Mouse (Mus musculus): Measurements from ENCODE around the gene Larp6. TPM values are rescaled to one million over a fixed set of nuclear protein-coding genes. Genes with fewer than 3 reads are reported as not detected.
A peak's percentile ranks its signal among the peaks of the same experiment; 100 is the strongest.

Gene Larp6
- 3.3 and 4.7 TPM in 2 replicates for polyA plus RNA-seq (2014; fragmentation: Nextera tagmentation; extraction: Ambion mirVana)

- ATAC-seq (ENCODE audit: low read depth) (peak; percentile 63), DNase-seq (ENCODE audit: low spot score) (peak; percentile 38)
- no peaks in the 10 kb centered on the region for H3K9me3 ChIP-seq (ENCODE audit: control insufficient read depth, low read length)
- peak within 1 kb of the TSS; percentile 73 for H3K9ac ChIP-seq (ENCODE audit: low read depth, low read length)
- H3K27me3 ChIP-seq (replicated peaks; ENCODE audit: control insufficient read depth, insufficient read depth, low read length) = no peaks in the 10 kb centered on the region
- peak within 1 kb of the TSS; percentile 82 for H3K4me2 ChIP-seq (ENCODE audit: low read depth, low read length)
- H3K27ac ChIP-seq (replicated peaks; ENCODE audit: low read depth, low read length) = no peak within 1 kb of the TSS
- under 1% methylated on average over 29 of the region's 66 CpGs for WGBS
- H3K4me3 ChIP-seq (ENCODE audit: low read depth, low read length) = peak within 1 kb of the TSS; percentile 73
- no peaks in the 10 kb centered on the region for H3K36me3 ChIP-seq (ENCODE audit: control insufficient read depth, insufficient read depth, low read length)
- no peaks in the 10 kb centered on the region; the same call in 1 of the 2 replicates for H3K4me1 ChIP-seq (ENCODE audit: control insufficient read depth, insufficient read depth, low read length)
These were observed at the start of gene Larp6 for GRCm38 (mm10) chr9:60712771-60713541. TSS of gene Larp6 (plus strand) at chr9:60712989.

GRCm38 (mm10) chr9:60664385-60664784 lies 48.4 kb upstream of the Larp6 start:
- no peak for ATAC-seq (ENCODE audit: low read depth)
- Histone ChIP-seq H3K4me1 (ENCODE audit: control insufficient read depth, insufficient read depth, low read length) (no peaks in the 10 kb centered on the region), H3K27me3 (replicated peaks; ENCODE audit: control insufficient read depth, insufficient read depth, low read length) (no peaks in the 10 kb centered on the region), H3K36me3 (ENCODE audit: control insufficient read depth, insufficient read depth, low read length) (peaks cover 19% of the 10 kb centered on the region), H3K9me3 (ENCODE audit: control insufficient read depth, low read length) (no peaks in the 10 kb centered on the region), H3K9ac (ENCODE audit: low read depth, low read length) (no peak overlapping the region), H3K27ac (replicated peaks; ENCODE audit: low read depth, low read length) (no peak overlapping the region), H3K4me3 (ENCODE audit: low read depth, low read length) (no peak overlapping the region), H3K4me2 (ENCODE audit: low read depth, low read length) (no peak overlapping the region)
- 93% methylated on average over 12 of the region's 12 CpGs for WGBS
- DNase-seq (ENCODE audit: low spot score) = no peak

- H3K27ac ChIP-seq (replicated peaks; ENCODE audit: low read depth, low read length) = no peak overlapping the region
- 82% methylated on average over 5 of the region's 5 CpGs for WGBS
- no peaks in the 10 kb centered on the region for H3K4me1 ChIP-seq (ENCODE audit: control insufficient read depth, insufficient read depth, low read length)
- no peaks in the 10 kb centered on the region for H3K27me3 ChIP-seq (replicated peaks; ENCODE audit: control insufficient read depth, insufficient read depth, low read length)
- H3K36me3 ChIP-seq (ENCODE audit: control insufficient read depth, insufficient read depth, low read length) = peaks cover 19% of the 10 kb centered on the region
- ATAC-seq (ENCODE audit: low read depth) = no peak
- no peak for DNase-seq (ENCODE audit: low spot score)
- H3K4me3 ChIP-seq (ENCODE audit: low read depth, low read length) = no peak overlapping the region
- no peak overlapping the region for H3K9ac ChIP-seq (ENCODE audit: low read depth, low read length)
- H3K4me2 ChIP-seq (ENCODE audit: low read depth, low read length) = no peak overlapping the region
- no peaks in the 10 kb centered on the region for H3K9me3 ChIP-seq (ENCODE audit: control insufficient read depth, low read length)
These were observed 47.9 kb upstream of the Larp6 start for GRCm38 (mm10) chr9:60664866-60665265.

GRCm38 (mm10) chr9:60665535-60665934 lies 47.3 kb upstream of the Larp6 start:
- Histone ChIP-seq H3K4me2 (ENCODE audit: low read depth, low read length) (no peak overlapping the region), H3K9me3 (ENCODE audit: control insufficient read depth, low read length) (no peaks in the 10 kb centered on the region), H3K4me3 (ENCODE audit: low read depth, low read length) (no peak overlapping the region), H3K9ac (ENCODE audit: low read depth, low read length) (no peak overlapping the region), H3K36me3 (ENCODE audit: control insufficient read depth, insufficient read depth, low read length) (peaks cover 23% of the 10 kb centered on the region), H3K4me1 (ENCODE audit: control insufficient read depth, insufficient read depth, low read length) (no peaks in the 10 kb centered on the region), H3K27ac (replicated peaks; ENCODE audit: low read depth, low read length) (no peak overlapping the region), H3K27me3 (replicated peaks; ENCODE audit: control insufficient read depth, insufficient read depth, low read length) (no peaks in the 10 kb centered on the region)
- ATAC-seq (ENCODE audit: low read depth) = no peak
- DNase-seq (ENCODE audit: low spot score) = no peak
- 96% methylated on average over 3 of the region's 3 CpGs for WGBS

- peaks cover 30% of the 10 kb centered on the region for H3K36me3 ChIP-seq (ENCODE audit: control insufficient read depth, insufficient read depth, low read length)
- no peak overlapping the region for H3K4me2 ChIP-seq (ENCODE audit: low read depth, low read length)
- H3K9me3 ChIP-seq (ENCODE audit: control insufficient read depth, low read length) = no peaks in the 10 kb centered on the region
- H3K9ac ChIP-seq (ENCODE audit: low read depth, low read length) = no peak overlapping the region
- no peak overlapping the region for H3K27ac ChIP-seq (replicated peaks; ENCODE audit: low read depth, low read length)
- DNase-seq (ENCODE audit: low spot score) (no peak), ATAC-seq (ENCODE audit: low read depth) (no peak)
- WGBS = 88% methylated on average over 6 of the region's 6 CpGs
- no peaks in the 10 kb centered on the region for H3K4me1 ChIP-seq (ENCODE audit: control insufficient read depth, insufficient read depth, low read length)
- H3K4me3 ChIP-seq (ENCODE audit: low read depth, low read length) = no peak overlapping the region
- no peaks in the 10 kb centered on the region for H3K27me3 ChIP-seq (replicated peaks; ENCODE audit: control insufficient read depth, insufficient read depth, low read length)
These were observed 43.9 kb upstream of the Larp6 start for GRCm38 (mm10) chr9:60668886-60669285.

- ATAC-seq (ENCODE audit: low read depth) (no peak), DNase-seq (ENCODE audit: low spot score) (no peak)
- no peaks in the 10 kb centered on the region for H3K4me1 ChIP-seq (ENCODE audit: control insufficient read depth, insufficient read depth, low read length)
- H3K4me3 ChIP-seq (ENCODE audit: low read depth, low read length) = no peak overlapping the region
- peaks cover 26% of the 10 kb centered on the region; the same call in 1 of the 2 replicates for H3K36me3 ChIP-seq (ENCODE audit: control insufficient read depth, insufficient read depth, low read length)
- H3K27me3 ChIP-seq (replicated peaks; ENCODE audit: control insufficient read depth, insufficient read depth, low read length) = no peaks in the 10 kb centered on the region
- H3K9ac ChIP-seq (ENCODE audit: low read depth, low read length) = no peak overlapping the region
- no peak overlapping the region for H3K4me2 ChIP-seq (ENCODE audit: low read depth, low read length)
- H3K27ac ChIP-seq (replicated peaks; ENCODE audit: low read depth, low read length) = no peak overlapping the region
- 93% methylated on average over 6 of the region's 6 CpGs for WGBS
- H3K9me3 ChIP-seq (ENCODE audit: control insufficient read depth, low read length) = no peaks in the 10 kb centered on the region
These were observed 40.2 kb upstream of the Larp6 start for GRCm38 (mm10) chr9:60672568-60672967.

DNA sequence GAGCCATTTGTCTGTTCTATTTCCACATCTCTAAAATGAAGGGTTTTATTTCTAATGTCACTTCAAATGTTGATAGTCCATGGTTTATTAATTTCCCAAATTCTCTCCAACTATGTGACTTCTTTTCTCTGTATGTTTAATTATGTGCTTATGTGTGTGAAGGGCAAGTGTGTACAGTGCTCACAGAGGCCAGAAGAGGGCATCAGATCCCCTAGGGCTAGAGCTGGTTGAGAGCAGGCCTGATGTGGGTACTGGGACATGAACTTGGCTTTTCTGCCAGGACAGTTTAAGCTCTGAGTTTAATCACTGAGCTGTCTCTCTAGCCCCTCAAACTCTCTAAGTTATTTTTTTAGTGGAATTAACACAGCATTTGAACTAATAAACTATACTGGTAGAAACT lies 38.0 kb upstream of the Larp6 start:
- no peak overlapping the region for H3K9ac ChIP-seq (ENCODE audit: low read depth, low read length)
- no peaks in the 10 kb centered on the region for H3K4me1 ChIP-seq (ENCODE audit: control insufficient read depth, insufficient read depth, low read length)
- peaks cover 44% of the 10 kb centered on the region; the same call in 1 of the 2 replicates for H3K36me3 ChIP-seq (ENCODE audit: control insufficient read depth, insufficient read depth, low read length)
- ATAC-seq (ENCODE audit: low read depth) (no peak), DNase-seq (ENCODE audit: low spot score) (no peak)
- no peak overlapping the region for H3K4me2 ChIP-seq (ENCODE audit: low read depth, low read length)
- no peaks in the 10 kb centered on the region for H3K27me3 ChIP-seq (replicated peaks; ENCODE audit: control insufficient read depth, insufficient read depth, low read length)
- H3K4me3 ChIP-seq (ENCODE audit: low read depth, low read length) = no peak overlapping the region
- H3K9me3 ChIP-seq (ENCODE audit: control insufficient read depth, low read length) = no peaks in the 10 kb centered on the region
- no peak overlapping the region for H3K27ac ChIP-seq (replicated peaks; ENCODE audit: low read depth, low read length)

- no peak overlapping the region for H3K4me2 ChIP-seq (ENCODE audit: low read depth, low read length)
- ATAC-seq (ENCODE audit: low read depth) = no peak
- H3K4me3 ChIP-seq (ENCODE audit: low read depth, low read length) = no peak overlapping the region
- H3K9ac ChIP-seq (ENCODE audit: low read depth, low read length) = no peak overlapping the region
- H3K27ac ChIP-seq (replicated peaks; ENCODE audit: low read depth, low read length) = no peak overlapping the region
- WGBS = 85% methylated on average over 4 of the region's 4 CpGs
- H3K9me3 ChIP-seq (ENCODE audit: control insufficient read depth, low read length) = no peaks in the 10 kb centered on the region
- H3K27me3 ChIP-seq (replicated peaks; ENCODE audit: control insufficient read depth, insufficient read depth, low read length) = no peaks in the 10 kb centered on the region
- DNase-seq (ENCODE audit: low spot score) = no peak
- no peaks in the 10 kb centered on the region for H3K4me1 ChIP-seq (ENCODE audit: control insufficient read depth, insufficient read depth, low read length)
- peaks cover 42% of the 10 kb centered on the region; the same call in 1 of the 2 replicates for H3K36me3 ChIP-seq (ENCODE audit: control insufficient read depth, insufficient read depth, low read length)
These were observed 36.4 kb upstream of the Larp6 start for GRCm38 (mm10) chr9:60676429-60676828.

DNA sequence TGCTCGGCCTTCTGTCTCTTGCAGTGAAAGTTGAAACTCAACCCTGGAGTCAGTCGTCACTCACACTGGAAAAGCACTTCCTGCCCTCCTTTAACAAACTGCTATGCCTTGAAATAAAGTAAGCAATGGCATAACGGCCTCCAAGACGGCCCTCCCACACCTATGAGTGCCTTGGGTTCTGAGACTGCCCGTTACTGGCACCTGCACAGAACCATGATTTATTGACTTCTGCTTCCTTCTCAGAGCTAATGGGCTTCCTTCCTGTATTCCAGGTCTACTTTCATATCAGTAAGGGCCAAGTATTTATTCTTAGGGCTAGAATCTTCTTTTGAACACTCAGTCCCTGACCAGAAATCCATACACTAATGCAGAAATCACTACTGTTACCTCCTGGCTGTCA lies 33.9 kb upstream of the Larp6 start:
- H3K4me1 ChIP-seq (ENCODE audit: control insufficient read depth, insufficient read depth, low read length) = no peaks in the 10 kb centered on the region
- DNase-seq (ENCODE audit: low spot score) (no peak), ATAC-seq (ENCODE audit: low read depth) (no peak)
- H3K36me3 ChIP-seq (ENCODE audit: control insufficient read depth, insufficient read depth, low read length) = peaks cover 42% of the 10 kb centered on the region; the same call in 1 of the 2 replicates
- H3K4me2 ChIP-seq (ENCODE audit: low read depth, low read length) = no peak overlapping the region
- H3K27ac ChIP-seq (replicated peaks; ENCODE audit: low read depth, low read length) = no peak overlapping the region
- H3K9ac ChIP-seq (ENCODE audit: low read depth, low read length) = no peak overlapping the region
- H3K9me3 ChIP-seq (ENCODE audit: control insufficient read depth, low read length) = no peaks in the 10 kb centered on the region
- WGBS = 71% methylated on average over 5 of the region's 5 CpGs
- H3K27me3 ChIP-seq (replicated peaks; ENCODE audit: control insufficient read depth, insufficient read depth, low read length) = no peaks in the 10 kb centered on the region
- H3K4me3 ChIP-seq (ENCODE audit: low read depth, low read length) = no peak overlapping the region
